Mouse (Mus musculus): ENCODE data around the gene Gfy. TPM values are rescaled to one million over a fixed set of nuclear protein-coding genes. Genes with fewer than 3 reads are reported as not detected.

The Gfy gene
- polyA plus RNA-seq, 1 experiment, result 0.53 TPM

DNA sequence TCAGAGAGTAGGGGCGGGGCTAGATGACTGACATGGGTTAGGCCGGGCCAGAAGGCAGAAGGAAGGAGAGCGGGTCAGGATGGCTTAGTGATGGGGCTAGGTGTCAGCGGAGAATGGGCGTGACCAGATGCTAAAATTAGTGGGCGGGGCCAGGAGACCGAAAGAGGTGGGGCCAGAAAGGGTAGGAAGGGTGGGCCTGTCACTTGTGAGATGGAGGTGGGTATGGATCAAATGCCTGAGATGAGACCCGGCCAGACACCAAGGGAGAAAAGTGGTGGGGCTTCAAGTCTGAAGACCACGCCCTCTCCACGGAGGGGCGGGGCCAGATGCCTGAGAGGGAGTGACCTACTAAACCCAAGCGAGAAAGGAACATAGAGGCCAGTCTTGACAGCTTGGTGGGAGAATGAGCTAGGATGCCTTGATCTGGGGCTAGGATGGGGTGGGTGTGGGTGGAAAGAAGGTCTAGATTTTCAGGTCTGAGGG, 44.8 kb downstream of the Gfy start:
- TF ChIP-seq CTCF (IDR thresholded peaks at IDR 0.05; ENCODE audit: insufficient read depth, low read length) (no peak), POLR2A (IDR thresholded peaks at IDR 0.05; ENCODE audit: borderline replicate concordance, extremely low read depth, low read depth, low read length) (no peak)
- Histone ChIP-seq H3K4me3 (replicated peaks; ENCODE audit: extremely low read depth, low read depth, low read length) (peak overlapping the region; percentile 14), H3K4me1 (ENCODE audit: control insufficient read depth, insufficient read depth, low read length) (peaks cover 7% of the 10 kb centered on the region; the same call in 1 of the 2 replicates)
- no peak for DNase-seq
- 22% methylated on average over 12 of the region's 12 CpGs for WGBS

DNA sequence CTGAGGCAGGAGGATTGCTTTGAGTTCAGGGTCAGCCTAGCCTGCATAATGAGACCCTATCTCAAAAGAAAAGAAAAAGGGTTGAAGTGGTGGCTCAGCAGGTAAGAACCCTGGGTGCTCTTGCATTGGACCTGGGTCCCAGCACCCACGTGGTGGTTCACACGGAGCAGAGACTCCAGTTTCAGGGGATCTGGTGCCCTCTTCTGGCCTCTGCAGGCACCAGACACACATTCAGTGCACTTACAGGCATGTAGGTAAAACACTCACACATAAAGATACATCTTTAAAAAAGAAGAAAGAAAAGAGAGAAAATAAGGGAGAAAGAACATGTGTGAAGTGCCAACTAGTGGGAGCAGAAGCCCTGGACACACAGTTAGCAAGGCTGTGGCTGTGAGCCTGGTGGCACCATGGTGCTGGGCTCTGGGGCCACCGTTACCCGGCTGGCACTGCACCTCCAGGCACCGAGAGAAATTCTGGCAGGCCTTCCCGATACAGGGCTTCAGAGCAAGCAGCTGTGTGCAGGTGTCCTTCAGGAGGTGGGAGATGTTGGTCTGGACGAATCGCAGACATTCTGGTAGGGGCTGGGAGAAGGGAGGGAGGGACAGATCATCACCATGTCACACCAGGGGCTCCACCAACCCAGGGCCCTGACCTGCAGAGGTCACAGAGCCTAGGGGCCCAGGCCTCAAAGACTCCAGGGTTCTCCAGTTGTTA, 45.8 kb downstream of the Gfy start:
- no peak overlapping the region for H3K4me3 ChIP-seq (replicated peaks; ENCODE audit: extremely low read depth, low read depth, low read length)
- H3K4me1 ChIP-seq (ENCODE audit: control insufficient read depth, insufficient read depth, low read length), result peaks cover 8% of the 10 kb centered on the region; the same call in 1 of the 2 replicates
- TF ChIP-seq CTCF (IDR thresholded peaks at IDR 0.05; ENCODE audit: insufficient read depth, low read length) (peak; percentile 25; the same call in 1 of the 2 replicates), POLR2A (IDR thresholded peaks at IDR 0.05; ENCODE audit: borderline replicate concordance, extremely low read depth, low read depth, low read length) (no peak)
- 79% methylated on average over 8 of the region's 8 CpGs for WGBS
- DNase-seq, result no peak

DNA sequence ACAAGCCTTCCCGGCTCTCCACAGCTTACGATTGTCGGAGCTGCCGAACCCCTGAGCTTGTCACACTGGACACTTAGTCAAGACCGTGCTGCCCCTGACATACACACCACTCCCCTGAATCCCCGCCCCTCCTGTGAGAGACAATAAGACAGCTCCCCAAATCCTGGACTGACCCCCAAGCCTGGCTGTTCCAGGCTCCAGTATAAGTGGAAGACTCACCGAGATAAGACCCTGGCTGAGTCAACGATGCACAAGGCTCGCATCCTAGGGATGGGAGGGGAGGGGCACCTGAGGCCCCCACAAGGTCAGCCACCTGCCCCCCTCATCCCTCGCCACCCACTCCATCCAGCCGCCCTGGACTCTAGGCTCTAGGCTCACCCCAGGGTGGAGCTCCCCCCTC, 47.5 kb downstream of the Gfy start:
- 81% methylated on average over 11 of the region's 11 CpGs for WGBS
- no peak for TF ChIP-seq POLR2A (IDR thresholded peaks at IDR 0.05; ENCODE audit: borderline replicate concordance, extremely low read depth, low read depth, low read length)
- DNase-seq, result no peak
- H3K4me1 ChIP-seq (ENCODE audit: control insufficient read depth, insufficient read depth, low read length), result peaks cover 13% of the 10 kb centered on the region
- no peak overlapping the region for H3K4me3 ChIP-seq (replicated peaks; ENCODE audit: extremely low read depth, low read depth, low read length)

DNA sequence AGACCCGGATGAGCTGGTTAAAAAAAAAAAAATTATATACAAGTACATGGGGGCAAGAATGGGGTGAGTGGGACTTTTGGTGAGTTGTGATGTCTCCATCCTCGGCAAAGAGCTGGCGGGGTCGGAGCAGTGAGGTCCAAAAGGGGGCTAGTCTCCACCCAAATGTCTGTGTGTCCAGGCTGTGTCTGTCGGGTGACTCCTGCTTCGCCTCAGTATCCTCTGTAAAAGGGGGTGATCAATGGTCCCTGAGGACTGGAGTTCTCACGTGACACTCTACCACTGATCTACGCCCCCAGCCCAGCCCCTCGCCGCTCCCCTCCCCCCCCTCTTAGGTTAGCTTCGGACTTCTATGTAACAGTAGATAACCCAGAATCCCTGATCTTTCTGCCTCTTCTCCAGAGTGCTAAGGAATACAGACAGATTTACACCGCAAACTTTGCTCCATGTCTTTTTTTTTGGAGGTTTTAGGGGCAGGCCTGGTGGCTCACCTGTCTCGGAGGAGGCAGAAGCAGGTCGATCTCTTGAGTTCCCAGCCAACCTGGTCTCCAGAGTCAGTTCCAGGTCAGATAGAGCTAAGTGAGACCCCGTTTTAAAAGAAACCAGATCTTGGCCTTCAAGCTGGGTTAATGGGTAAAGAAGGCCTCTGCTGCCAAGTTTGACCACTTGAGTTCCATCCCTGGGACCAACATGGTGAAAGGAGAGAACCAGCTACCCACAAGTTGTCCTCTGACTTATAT, 49.4 kb downstream of the Gfy start:
- TF ChIP-seq POLR2A (IDR thresholded peaks at IDR 0.05; ENCODE audit: borderline replicate concordance, extremely low read depth, low read depth, low read length) (no peak), CTCF (IDR thresholded peaks at IDR 0.05; ENCODE audit: insufficient read depth, low read length) (no peak)
- Histone ChIP-seq H3K4me1 (ENCODE audit: control insufficient read depth, insufficient read depth, low read length) (peaks cover 10% of the 10 kb centered on the region), H3K4me3 (replicated peaks; ENCODE audit: extremely low read depth, low read depth, low read length) (no peak overlapping the region)
- WGBS, result 71% methylated on average over 15 of the region's 15 CpGs
- no peak for DNase-seq

DNA sequence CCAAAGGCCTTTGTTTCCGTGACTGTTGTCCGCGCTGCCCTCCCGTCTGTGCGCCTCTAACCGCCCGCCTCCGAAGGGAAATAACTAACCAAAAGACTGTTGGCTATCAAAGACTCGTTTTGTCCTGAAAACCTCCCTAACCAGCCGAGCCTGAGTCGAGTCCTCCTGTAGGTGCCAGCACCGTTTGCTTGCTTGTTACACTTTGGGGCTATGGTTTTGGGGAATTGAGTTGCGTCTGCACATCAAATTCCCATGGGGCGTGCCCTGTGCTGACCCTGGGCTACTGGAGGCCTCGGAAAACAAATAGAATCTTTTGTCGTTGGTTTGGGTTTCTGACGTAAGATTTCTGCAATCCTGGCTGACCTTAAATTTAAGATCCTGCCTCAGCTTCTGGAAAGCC, 50.1 kb downstream of the Gfy start:
- Histone ChIP-seq H3K4me1 (ENCODE audit: control insufficient read depth, insufficient read depth, low read length) (peaks cover 10% of the 10 kb centered on the region), H3K4me3 (replicated peaks; ENCODE audit: extremely low read depth, low read depth, low read length) (peak overlapping the region; percentile 67)
- no peak for DNase-seq
- 2% methylated on average over 17 of the region's 17 CpGs for WGBS
- TF ChIP-seq POLR2A (IDR thresholded peaks at IDR 0.05; ENCODE audit: borderline replicate concordance, extremely low read depth, low read depth, low read length) (no peak), CTCF (IDR thresholded peaks at IDR 0.05; ENCODE audit: insufficient read depth, low read length) (no peak)

DNA sequence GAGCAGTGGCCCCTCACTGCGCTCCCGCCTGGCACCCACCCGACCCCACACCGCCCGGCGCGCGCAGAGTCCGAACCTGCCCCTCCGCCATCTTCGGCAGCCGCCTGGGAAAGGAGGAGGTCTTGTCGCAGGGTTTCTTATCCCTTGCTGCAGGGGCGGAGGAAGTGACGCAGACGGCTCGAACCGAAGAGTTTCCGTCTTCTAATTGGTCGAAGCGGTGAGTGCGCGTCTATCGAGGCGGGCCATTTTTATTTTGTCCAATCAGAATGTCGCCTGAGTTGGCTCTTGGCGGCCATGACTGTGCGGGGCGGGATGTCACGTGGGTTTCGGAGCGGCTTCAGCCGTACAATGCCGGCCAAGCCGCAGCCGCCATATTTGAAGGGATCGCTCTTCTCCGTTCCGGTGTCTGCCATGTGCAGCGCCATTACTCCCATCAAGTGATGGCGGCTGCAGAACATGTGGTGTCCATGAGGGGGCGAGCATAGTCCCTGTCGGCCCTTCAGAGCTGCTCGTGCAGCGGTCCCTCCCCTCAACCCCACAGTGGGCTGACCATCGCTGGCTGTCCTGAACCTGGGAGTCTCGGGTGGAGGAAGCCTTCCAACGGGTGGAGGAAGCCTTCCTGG, 50.6 kb downstream of the Gfy start, which contains the start of gene Rpl13a:
Gene Rpl13a (minus strand): TSS at position 138 of the 623 bp plus-strand sequence.
- DNase-seq, result peak; percentile 97
- Histone ChIP-seq H3K4me1 (ENCODE audit: control insufficient read depth, insufficient read depth, low read length) (peaks cover 10% of the 10 kb centered on the region), H3K4me3 (replicated peaks; ENCODE audit: extremely low read depth, low read depth, low read length) (peak within 1 kb of the TSS; percentile 93)
- under 1% methylated on average over 48 of the region's 48 CpGs for WGBS
- TF ChIP-seq CTCF (IDR thresholded peaks at IDR 0.05; ENCODE audit: insufficient read depth, low read length), result peak; percentile 77
- peak; percentile 98 for TF ChIP-seq POLR2A (IDR thresholded peaks at IDR 0.05; ENCODE audit: borderline replicate concordance, extremely low read depth, low read depth, low read length)

DNA sequence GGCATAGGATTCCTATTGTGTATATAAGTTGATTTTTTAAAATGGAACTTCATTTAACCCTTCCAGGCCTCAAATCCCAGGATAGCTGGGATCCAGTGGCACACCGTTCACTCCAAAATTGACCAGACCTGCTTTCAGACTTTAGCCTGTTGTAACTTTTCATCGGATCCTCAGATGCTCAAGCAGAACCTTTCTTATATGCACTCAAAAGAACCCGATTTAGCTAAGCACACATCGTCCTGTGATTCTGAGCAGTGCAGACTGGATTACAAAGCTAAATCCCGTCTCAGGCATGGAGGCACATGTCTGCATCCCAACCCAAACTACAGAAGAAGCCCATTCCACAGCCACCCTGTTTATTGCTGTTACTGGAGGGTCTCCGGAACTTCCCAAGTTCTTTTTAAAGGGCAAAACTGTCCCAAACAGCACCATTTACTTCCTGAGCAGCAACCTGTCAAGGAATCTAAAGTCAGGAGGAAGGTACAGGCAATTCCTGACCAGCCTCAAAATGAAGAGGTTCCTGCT, 51.6 kb downstream of the Gfy start:
- no peak for DNase-seq
- peaks cover 10% of the 10 kb centered on the region for H3K4me1 ChIP-seq (ENCODE audit: control insufficient read depth, insufficient read depth, low read length)
- under 1% methylated on average over 6 of the region's 6 CpGs for WGBS
- TF ChIP-seq POLR2A (IDR thresholded peaks at IDR 0.05; ENCODE audit: borderline replicate concordance, extremely low read depth, low read depth, low read length) (no peak), CTCF (IDR thresholded peaks at IDR 0.05; ENCODE audit: insufficient read depth, low read length) (no peak)
- peak overlapping the region; percentile 93 for H3K4me3 ChIP-seq (replicated peaks; ENCODE audit: extremely low read depth, low read depth, low read length)

DNA sequence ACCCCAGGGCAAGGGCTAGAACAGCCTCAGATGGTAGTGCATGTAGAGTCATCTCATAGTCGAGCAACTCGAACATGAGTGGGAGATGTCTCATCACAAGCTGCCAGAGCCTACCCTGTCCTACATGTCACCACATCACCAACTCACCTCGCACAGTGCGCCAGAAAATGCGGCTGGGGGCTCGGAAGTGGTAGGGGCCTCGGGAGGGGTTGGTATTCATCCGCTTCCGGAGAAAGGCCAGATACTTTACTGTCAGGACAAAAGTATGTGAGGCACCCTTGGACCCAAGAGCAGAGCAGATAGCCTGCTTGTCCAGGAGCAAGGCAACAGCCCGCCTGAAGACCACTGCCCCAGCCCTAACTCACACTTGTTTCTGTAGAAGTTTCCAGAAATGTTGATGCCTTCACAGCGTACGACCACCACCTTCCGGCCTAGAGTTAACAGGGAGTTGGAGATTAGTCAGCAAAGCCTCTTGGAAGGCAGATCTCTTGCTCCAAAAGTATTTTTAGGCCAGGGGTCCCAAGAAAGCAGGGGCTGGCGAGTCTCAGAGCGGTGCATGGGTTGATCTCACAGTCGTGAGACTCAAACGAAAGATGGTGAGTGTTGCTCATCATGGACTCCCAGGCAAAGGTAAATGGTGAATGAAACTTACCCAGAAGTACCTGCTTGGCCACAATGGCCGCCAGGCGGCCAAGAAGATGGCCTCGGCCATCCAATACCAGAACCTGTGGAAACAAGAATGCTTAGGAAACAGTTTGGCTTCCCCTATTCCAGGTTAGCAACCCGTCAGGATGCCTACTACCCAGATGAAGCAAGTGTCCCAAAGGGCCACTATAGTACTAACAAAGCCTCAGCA, 52.3 kb downstream of the Gfy start:
- WGBS, result 24% methylated on average over 21 of the region's 21 CpGs
- DNase-seq, result no peak
- Histone ChIP-seq H3K4me3 (replicated peaks; ENCODE audit: extremely low read depth, low read depth, low read length) (no peak overlapping the region), H3K4me1 (ENCODE audit: control insufficient read depth, insufficient read depth, low read length) (peaks cover 11% of the 10 kb centered on the region)
- TF ChIP-seq CTCF (IDR thresholded peaks at IDR 0.05; ENCODE audit: insufficient read depth, low read length), result 0 out of 2 replicates have a peak, but pooled peaks have one; percentile 0
- no peak for TF ChIP-seq POLR2A (IDR thresholded peaks at IDR 0.05; ENCODE audit: borderline replicate concordance, extremely low read depth, low read depth, low read length)

Other genes with a start within 250 kb of the Gfy start
- gene Tsks, start 236.4 kb downstream of the Gfy start, polyA plus RNA-seq (2012; rRNA removed), result 0.16 TPM in 1 of 2 replicates, not detected in the other
- gene Cpt1c, start 204.7 kb downstream of the Gfy start, polyA plus RNA-seq (2012; rRNA removed), result 20.7 and 21.0 TPM in 2 replicates
- gene Prmt1, start 193.0 kb downstream of the Gfy start, polyA plus RNA-seq (2012; rRNA removed), result 71.0 and 97.7 TPM in 2 replicates
- 125 and 130 TPM in 2 replicates for gene Irf3, start 181.9 kb downstream of the Gfy start, polyA plus RNA-seq (2012; rRNA removed)
- gene Bcl2l12, start 180.9 kb downstream of the Gfy start, polyA plus RNA-seq (2012; rRNA removed), result 37.1 and 38.3 TPM in 2 replicates
- gene Scaf1, start 163.2 kb downstream of the Gfy start, polyA plus RNA-seq (2012; rRNA removed), result 76.2 and 76.8 TPM in 2 replicates
- gene Rras, start 161.6 kb downstream of the Gfy start, polyA plus RNA-seq (2012; rRNA removed), result 233 and 237 TPM in 2 replicates
- gene Prr12, start 126.7 kb downstream of the Gfy start, polyA plus RNA-seq (2012; rRNA removed), result 11.1 and 15.9 TPM in 2 replicates
- gene Nosip, start 117.1 kb downstream of the Gfy start, polyA plus RNA-seq (2012; rRNA removed), result 86.5 and 102 TPM in 2 replicates
- gene Prrg2, start 116.9 kb downstream of the Gfy start, polyA plus RNA-seq (2012; rRNA removed), result 82.5 and 90.6 TPM in 2 replicates
- gene Rcn3, start 87.3 kb downstream of the Gfy start, polyA plus RNA-seq (2012; rRNA removed), result 172 and 174 TPM in 2 replicates
- gene Fcgrt, start 75.7 kb downstream of the Gfy start, polyA plus RNA-seq (2012; rRNA removed), result 112 and 120 TPM in 2 replicates
- gene Rps11, start 55.1 kb downstream of the Gfy start, polyA plus RNA-seq (2012; rRNA removed), result 125 and 221 TPM in 2 replicates
- gene Rpl13a, start 50.8 kb downstream of the Gfy start, polyA plus RNA-seq (2012; rRNA removed), result 1,255 and 1,630 TPM in 2 replicates
- gene Gm45713, start 43.3 kb downstream of the Gfy start, polyA plus RNA-seq (2012; rRNA removed), result 3.1 TPM in 2 replicates
- gene Flt3l, start 43.1 kb downstream of the Gfy start, polyA plus RNA-seq (2012; rRNA removed), result 151 and 195 TPM in 2 replicates
- 46.9 and 50.1 TPM in 2 replicates for gene Pih1d1, start 25.3 kb downstream of the Gfy start, polyA plus RNA-seq (2012; rRNA removed)
- gene Aldh16a1, start 25.0 kb downstream of the Gfy start, polyA plus RNA-seq (2012; rRNA removed), result 48.6 and 58.5 TPM in 2 replicates
- 2.4 and 2.7 TPM in 2 replicates for gene Slc17a7, start 15.6 kb downstream of the Gfy start, polyA plus RNA-seq (2012; rRNA removed)
- gene Pth2, start 1.4 kb upstream of the Gfy start, polyA plus RNA-seq (2012; rRNA removed), result not detected in 2 replicates
- gene Ccdc155, start 25.3 kb upstream of the Gfy start, polyA plus RNA-seq (2012; rRNA removed), result 3.3 and 4.1 TPM in 2 replicates
- 1.4 and 5.2 TPM in 2 replicates for gene Dkkl1, start 32.6 kb upstream of the Gfy start, polyA plus RNA-seq (2012; rRNA removed)
- 37.6 and 44.1 TPM in 2 replicates for gene Tead2, start 36.2 kb upstream of the Gfy start, polyA plus RNA-seq (2012; rRNA removed)
- gene Cd37, start 59.5 kb upstream of the Gfy start, polyA plus RNA-seq (2012; rRNA removed), result 82.1 and 84.1 TPM in 2 replicates
- 0.12 TPM in 1 of 2 replicates, not detected in the other for gene Slc6a16, start 61.5 kb upstream of the Gfy start, polyA plus RNA-seq (2012; rRNA removed)
- not detected in 2 replicates for gene Slc6a21, start 97.9 kb upstream of the Gfy start, polyA plus RNA-seq (2012; rRNA removed)
- 41.8 and 44.8 TPM in 2 replicates for gene Trpm4, start 154.2 kb upstream of the Gfy start, polyA plus RNA-seq (2012; rRNA removed)
- 2.4 and 10.0 TPM in 2 replicates for gene Hrc, start 155.7 kb upstream of the Gfy start, polyA plus RNA-seq (2012; rRNA removed)
- 1.2 and 3.7 TPM in 2 replicates for gene Ppfia3, start 187.4 kb upstream of the Gfy start, polyA plus RNA-seq (2012; rRNA removed)
- gene Lin7b, start 191.0 kb upstream of the Gfy start, polyA plus RNA-seq (2012; rRNA removed), result 1.4 and 2.2 TPM in 2 replicates
- gene Snrnp70, start 216.2 kb upstream of the Gfy start, polyA plus RNA-seq (2012; rRNA removed), result 240 and 319 TPM in 2 replicates
- 0.23 and 2.3 TPM in 2 replicates for gene Kcna7, start 226.1 kb upstream of the Gfy start, polyA plus RNA-seq (2012; rRNA removed)
- gene Ntf5, start 234.1 kb upstream of the Gfy start, polyA plus RNA-seq (2012; rRNA removed), result 4.6 and 4.8 TPM in 2 replicates
- 26.5 and 33.4 TPM in 2 replicates for gene Lhb, start 241.3 kb upstream of the Gfy start, polyA plus RNA-seq (2012; rRNA removed)

Measured in lung, adult 2 months (tissue).